Mouse (Mus musculus): Measurements from ENCODE around the gene Rnaset2b. TPM values are rescaled to one million over a fixed set of nuclear protein-coding genes. Genes with fewer than 3 reads are reported as not detected.

Gene Rnaset2b
- 1,145 TPM for polyA plus RNA-seq (2017; shearing (Covaris generic))

DNA sequence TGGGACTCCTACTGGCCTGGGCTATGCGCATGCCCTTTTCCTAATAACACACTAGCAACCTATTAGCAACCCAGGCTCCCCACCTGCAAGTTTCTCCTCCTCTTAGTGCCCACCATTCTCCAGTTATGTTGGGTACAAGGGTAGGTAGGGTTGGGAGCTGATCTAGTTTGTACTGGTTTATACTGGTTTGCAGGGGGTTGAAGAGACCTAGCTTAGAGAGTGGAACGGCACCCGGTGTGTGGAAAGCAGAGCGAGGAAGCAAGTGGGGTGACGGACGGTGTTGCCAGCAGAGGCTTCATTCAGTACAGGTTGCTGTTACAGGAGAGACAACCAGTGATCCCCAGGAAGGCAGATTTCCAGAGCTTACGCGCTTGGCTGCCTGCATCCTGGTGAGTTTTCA lies at the start of gene Rnaset2b:
Gene Rnaset2b, plus strand, starts transcription at position 301 of the 400 bp plus-strand sequence.

GRCm38 (mm10) chr17:6947984-6948768 lies 22.3 kb upstream of the Rnaset2b start, which contains the start of gene Rsph3b:
TSS of gene Rsph3b (minus strand) at chr17:6948682.

GRCm38 (mm10) chr17:6960776-6961175 lies 9.7 kb upstream of the Rnaset2b start, which contains the start of gene Tagap1:
TSS of gene Tagap1 (minus strand) at chr17:6961156.

DNA sequence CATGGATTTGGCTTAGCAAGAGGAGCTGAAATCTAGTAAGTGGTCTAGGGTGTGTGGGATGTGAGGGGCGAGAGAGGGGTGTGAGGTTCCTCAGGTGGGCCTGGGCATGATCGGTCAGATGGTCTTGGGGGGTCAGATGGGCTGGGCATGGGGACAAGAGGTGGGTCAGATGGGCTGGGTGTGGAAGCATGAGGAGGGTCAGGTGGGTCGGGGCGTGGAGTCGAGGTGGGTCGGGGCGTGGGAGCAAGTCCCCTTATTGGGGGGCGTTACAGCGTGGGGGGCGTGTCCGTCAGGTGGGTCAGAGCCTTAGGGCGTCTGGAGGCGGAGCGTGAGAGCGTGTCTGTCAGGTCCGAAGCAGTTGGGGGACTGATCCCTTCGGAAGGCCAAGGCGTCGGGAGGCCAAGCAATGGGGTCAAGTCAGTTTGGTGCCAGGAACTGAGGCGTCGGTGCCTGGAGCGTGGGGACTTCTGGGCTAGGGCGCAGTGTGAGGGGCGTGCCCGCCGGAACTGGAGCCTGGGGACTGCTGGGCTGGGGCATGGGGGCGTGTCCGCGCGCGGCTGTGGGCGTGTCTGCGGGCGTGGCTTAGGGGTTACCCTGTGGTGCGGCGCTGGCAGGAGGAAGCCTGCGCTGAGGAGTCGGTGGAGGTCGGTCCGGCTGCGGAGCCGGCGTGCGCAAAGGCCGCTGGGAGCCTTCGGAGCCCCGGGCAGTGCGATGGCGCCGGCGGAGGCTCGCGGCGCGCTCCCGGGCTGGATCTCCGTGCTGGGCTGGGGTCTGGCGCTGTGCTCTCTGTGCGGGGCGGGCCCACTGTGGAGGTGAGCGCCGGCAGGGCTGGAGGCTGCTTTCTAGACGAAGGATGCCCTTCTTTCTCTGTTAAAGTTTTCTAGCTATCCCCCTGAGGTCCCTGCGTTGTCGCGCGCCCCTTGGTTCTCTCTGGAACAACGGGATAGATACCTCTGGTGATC lies 8.1 kb downstream of the Rnaset2b start, which contains the start of gene Gm49721:
Gene Gm49721, plus strand, starts transcription at position 618 of the 962 bp plus-strand sequence.

DNA sequence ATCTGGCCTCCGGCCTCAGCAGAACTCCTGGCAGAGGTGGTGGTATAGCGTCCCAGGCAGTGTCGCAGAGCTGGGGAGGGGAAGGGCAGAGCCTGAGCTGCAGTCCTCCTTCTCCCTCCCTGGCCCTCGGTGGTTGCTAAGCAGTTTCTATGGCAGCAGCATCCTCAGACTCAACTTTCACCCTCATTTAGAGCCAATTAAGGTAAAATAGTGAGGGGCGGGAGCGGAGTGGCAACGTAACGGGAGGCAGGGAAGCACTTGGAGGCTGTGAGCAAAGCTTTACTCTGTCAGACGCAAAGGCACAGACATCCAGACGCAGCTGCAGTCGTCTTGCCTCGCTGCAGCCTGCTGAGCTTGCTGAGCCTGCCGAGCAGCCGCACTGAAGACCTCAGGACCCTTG lies 54.8 kb downstream of the Rnaset2b start, which contains the start of gene Gm1604a:
Gene Gm1604a, plus strand, starts transcription at position 312 of the 400 bp plus-strand sequence.

Other genes with a start within 250 kb of the Rnaset2b start
- gene Ezr, start 187.8 kb upstream of the Rnaset2b start, polyA plus RNA-seq (2017; shearing (Covaris generic)): 373 TPM
- gene Rsph3b, start 22.0 kb upstream of the Rnaset2b start, polyA plus RNA-seq (2017; shearing (Covaris generic)): 28.9 TPM
- gene Tagap1, start 9.5 kb upstream of the Rnaset2b start, polyA plus RNA-seq (2017; shearing (Covaris generic)): 64.8 TPM
- gene Gm49721, start 8.3 kb downstream of the Rnaset2b start, polyA plus RNA-seq (2017; shearing (Covaris generic)): 0.93 TPM
- not detected for gene Gm1604a, start 54.9 kb downstream of the Rnaset2b start, polyA plus RNA-seq (2017; shearing (Covaris generic))
- 4.9 TPM for gene Rps6ka2, start 199.5 kb downstream of the Rnaset2b start, polyA plus RNA-seq (2017; shearing (Covaris generic))

Data from CD4-positive, CD25-positive, alpha-beta regulatory T cell (primary cell).